Mouse (Mus musculus) thymus, adult 2 months (tissue): ENCODE data around the gene Sox9. TPM values are rescaled to one million over a fixed set of nuclear protein-coding genes. Genes with fewer than 3 reads are reported as not detected.

Experiments used
- DNase-seq: peaks from one replicate; pipeline ENCODE4 v3.0.0; 2021
- H3K27ac ChIP-seq: fragments of 200-500 bp; 2 replicates; pipeline ENCODE4 v1.5.1; 2012; ENCODE audit warnings: low read length, control low read depth; ENCODE audit not compliant: control insufficient read depth, insufficient read depth
- H3K27me3 ChIP-seq: fragments of 200-500 bp; 2 replicates; pipeline ENCODE4 v1.6.1; 2012; ENCODE audit warnings: mild to moderate bottlenecking, low read length, moderate library complexity, mixed read lengths; ENCODE audit not compliant: control insufficient read depth, insufficient read depth
- H3K36me3 ChIP-seq: fragments of 200-500 bp; 2 replicates; pipeline ENCODE4 v1.6.1; 2012; ENCODE audit warnings: mild to moderate bottlenecking, low read length, moderate library complexity; ENCODE audit not compliant: control insufficient read depth, insufficient read depth
- H3K4me1 ChIP-seq: fragments of 200-500 bp; replicated peaks from 2 replicates; pipeline ENCODE4 v1.6.1; 2012; ENCODE audit warnings: low read length; ENCODE audit not compliant: control insufficient read depth, insufficient read depth
- H3K4me3 ChIP-seq: fragments of 200-500 bp; 2 replicates; pipeline ENCODE4 v1.5.1; 2012; ENCODE audit warnings: mild to moderate bottlenecking, low read length, control low read depth, moderate library complexity; ENCODE audit not compliant: control insufficient read depth, insufficient read depth
- CTCF ChIP-seq: fragments of 200-500 bp; IDR thresholded peaks from 2 replicates; pipeline ENCODE4 v1.5.1; 2012; ENCODE audit warnings: mild to moderate bottlenecking, control low read depth, low read length, moderate library complexity, borderline replicate concordance; ENCODE audit not compliant: control insufficient read depth, poor library complexity, insufficient read depth; ENCODE audit errors: extremely low read depth
- POLR2A ChIP-seq: fragments of 200-500 bp; IDR thresholded peaks from 2 replicates; pipeline ENCODE4 v1.6.1; 2012; ENCODE audit warnings: mild to moderate bottlenecking, low read length, control low read depth, moderate library complexity; ENCODE audit not compliant: control insufficient read depth, poor library complexity, insufficient read depth; ENCODE audit errors: extremely low read depth
- WGBS: fragments of 180-500 bp; shearing (Covaris S2); methylation state at CpG from one replicate; pipeline ENCODE4 v1.1.7; 2018; 5-methylcytosine and 5-hydroxymethylcytosine counted together
- polyA plus RNA-seq: library from polyadenylated mRNA; depleted of rRNA; stranded (reverse); fragments of >200 nt; gene quantifications from 2 replicates; pipeline ENCODE4 v1.2.3, GENCODE M21; 2012

Gene Sox9
- polyA plus RNA-seq, 1 experiment: 7.1 TPM

- Histone ChIP-seq H3K4me3 (no peak overlapping the region), H3K27ac (no peak overlapping the region), H3K36me3 (no peaks in the 10 kb centered on the region), H3K27me3 (no peaks in the 10 kb centered on the region), H3K4me1 (no peaks in the 10 kb centered on the region)
- 80% methylated on average over 5 of the region's 5 CpGs for WGBS
- no peak for DNase-seq
- no peak for TF ChIP-seq POLR2A
- TF ChIP-seq CTCF: no peak
Measured at GRCm38 (mm10) chr11:112796379-112796778, 14.4 kb downstream of the Sox9 start.

- Histone ChIP-seq H3K36me3 (no peaks in the 10 kb centered on the region), H3K4me3 (no peak overlapping the region), H3K4me1 (no peaks in the 10 kb centered on the region), H3K27ac (no peak overlapping the region), H3K27me3 (no peaks in the 10 kb centered on the region)
- no peak for TF ChIP-seq CTCF
- DNase-seq: no peak
- 59% methylated on average over 13 of the region's 13 CpGs for WGBS
Measured at GRCm38 (mm10) chr11:112798831-112799382, 16.9 kb downstream of the Sox9 start.

DNA sequence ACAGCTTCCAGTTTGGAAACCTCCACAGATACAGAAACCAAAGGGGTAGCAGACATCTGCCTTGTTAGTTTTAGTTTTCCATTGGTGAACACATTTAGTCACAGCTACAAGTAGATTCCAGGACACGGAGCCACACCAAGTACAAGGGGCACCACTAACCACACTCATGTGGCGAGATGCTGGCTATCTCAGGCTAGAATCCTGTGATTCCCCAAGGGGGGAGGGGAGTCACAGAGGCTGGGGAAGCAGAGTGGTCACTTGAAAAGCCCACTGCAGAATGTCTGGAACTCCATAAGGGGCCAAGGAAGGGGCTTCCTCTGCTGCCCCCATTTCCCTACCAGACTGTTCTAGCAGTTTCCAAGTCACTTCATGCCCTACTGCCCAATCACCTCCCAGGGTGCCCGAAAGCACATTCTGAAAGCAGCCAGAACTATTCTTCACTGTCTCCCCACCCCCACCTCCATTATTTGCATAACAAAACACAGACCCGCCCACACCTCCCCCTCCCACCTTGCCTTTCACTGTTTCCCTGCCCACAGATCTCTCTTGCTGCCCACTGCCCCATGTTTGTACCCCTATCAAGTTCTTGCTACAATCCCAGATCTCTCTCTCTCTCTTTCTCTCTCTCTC lies 19.3 kb downstream of the Sox9 start:
- Histone ChIP-seq H3K4me1 (no peaks in the 10 kb centered on the region), H3K27ac (no peak overlapping the region), H3K27me3 (no peaks in the 10 kb centered on the region), H3K36me3 (no peaks in the 10 kb centered on the region), H3K4me3 (no peak overlapping the region)
- no peak for DNase-seq
- 44% methylated on average over 4 of the region's 4 CpGs for WGBS
- no peak for TF ChIP-seq POLR2A
- no peak for TF ChIP-seq CTCF

- H3K27ac ChIP-seq: no peak overlapping the region
- DNase-seq: no peak
- 84% methylated on average over 8 of the region's 8 CpGs for WGBS
- H3K27me3 ChIP-seq: no peaks in the 10 kb centered on the region
- H3K36me3 ChIP-seq: no peaks in the 10 kb centered on the region
- H3K4me3 ChIP-seq: no peak overlapping the region
- no peak for TF ChIP-seq POLR2A
- no peak for TF ChIP-seq CTCF
- no peaks in the 10 kb centered on the region for H3K4me1 ChIP-seq
Measured at GRCm38 (mm10) chr11:112807838-112808506, 25.9 kb downstream of the Sox9 start.

DNA sequence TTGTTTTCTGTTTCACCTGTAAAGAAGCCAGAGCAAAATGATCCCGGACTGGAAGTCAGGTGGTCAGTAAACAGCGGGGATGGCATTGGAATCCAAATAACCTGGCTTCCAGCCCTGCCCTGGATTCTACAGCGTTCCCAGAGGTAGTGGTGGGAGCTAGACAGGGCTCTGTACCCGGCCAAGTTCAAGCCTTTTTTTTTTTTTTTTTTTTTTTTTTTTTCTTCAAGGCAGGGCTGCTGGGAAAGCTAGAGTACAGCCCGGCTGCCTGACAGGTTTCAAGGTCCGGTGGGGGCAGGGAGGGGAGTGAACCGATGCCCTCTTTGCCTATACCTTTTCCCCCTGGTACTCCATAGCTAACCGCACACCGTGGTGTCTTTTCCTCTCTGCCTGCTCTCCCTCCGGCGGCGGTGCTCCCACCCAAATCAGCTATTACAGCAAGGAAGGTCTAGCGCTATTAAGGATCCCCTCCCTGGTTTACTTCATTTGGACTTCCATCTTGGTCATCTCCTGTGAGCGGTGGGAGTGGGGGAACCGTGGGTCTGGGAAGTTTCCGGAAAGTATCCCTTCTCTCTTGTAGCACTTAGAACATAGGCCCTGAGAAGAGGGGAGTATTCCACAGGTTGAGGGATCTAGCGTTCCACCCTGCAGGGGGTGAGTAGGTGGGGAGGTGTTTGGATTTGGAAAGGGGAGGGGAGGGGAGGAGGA lies 28.6 kb downstream of the Sox9 start:
- Histone ChIP-seq H3K27me3 (no peaks in the 10 kb centered on the region), H3K4me3 (no peak overlapping the region), H3K27ac (no peak overlapping the region), H3K4me1 (no peaks in the 10 kb centered on the region), H3K36me3 (no peaks in the 10 kb centered on the region)
- no peak for TF ChIP-seq POLR2A
- TF ChIP-seq CTCF: no peak
- 7% methylated on average over 17 of the region's 17 CpGs for WGBS
- DNase-seq: no peak

GRCm38 (mm10) chr11:112811152-112811871 lies 29.3 kb downstream of the Sox9 start:
- Histone ChIP-seq H3K27me3 (no peaks in the 10 kb centered on the region), H3K4me1 (no peaks in the 10 kb centered on the region), H3K4me3 (no peak overlapping the region), H3K36me3 (no peaks in the 10 kb centered on the region), H3K27ac (no peak overlapping the region)
- no peak for DNase-seq
- 15% methylated on average over 19 of the region's 19 CpGs for WGBS
- no peak for TF ChIP-seq POLR2A
- no peak for TF ChIP-seq CTCF
